Mouse (Mus musculus) embryonic facial prominence, embryonic 15.5 days (tissue): ENCODE measurements at regions not wholly inside any gene's neighbourhood (a gene's known extent, or its start where the extent isn't known, plus 50 kb on each side); places are given as distances from the start of the nearest gene placed in this dataset.

Source experiments
- ATAC-seq: fragments of 200-750 bp; cut with Nextera tagmentation; 2 replicates; pipeline ENCODE4 v1.8.0; 2017; ENCODE audit warnings: low read depth, moderate TSS enrichment; ENCODE audit not compliant: insufficient number of reproducible peaks, low FRiP score, low TSS enrichment
- H3K27ac ChIP-seq: fragments of 300-500 bp; sonication (generic); replicated peaks from 2 replicates; pipeline ENCODE4 v1.5.1; 2015; ENCODE audit warnings: mild to moderate bottlenecking, inconsistent platforms
- H3K27me3 ChIP-seq: fragments of 300-500 bp; sonication (generic); 2 replicates; pipeline ENCODE4 v1.6.1; 2015; ENCODE audit warnings: inconsistent platforms
- H3K36me3 ChIP-seq: fragments of 300-500 bp; sonication (generic); 2 replicates; pipeline ENCODE4 v1.6.1; 2015; ENCODE audit warnings: mild to moderate bottlenecking, inconsistent platforms
- H3K4me1 ChIP-seq: fragments of 300-500 bp; sonication (generic); 2 replicates; pipeline ENCODE4 v1.6.1; 2015; ENCODE audit warnings: inconsistent platforms
- H3K4me2 ChIP-seq: fragments of 300-500 bp; sonication (generic); replicated peaks from 2 replicates; pipeline ENCODE4 v1.6.1; 2015; ENCODE audit warnings: mild to moderate bottlenecking, inconsistent platforms
- H3K4me3 ChIP-seq: fragments of 300-500 bp; sonication (generic); replicated peaks from 2 replicates; pipeline ENCODE4 v1.5.1; 2015; ENCODE audit warnings: mild to moderate bottlenecking, inconsistent platforms
- H3K9ac ChIP-seq: fragments of 300-500 bp; sonication (generic); 2 replicates; pipeline ENCODE4 v1.6.1; 2015; ENCODE audit warnings: inconsistent platforms
- H3K9me3 ChIP-seq: fragments of 300-500 bp; sonication (generic); replicated peaks from 2 replicates; pipeline ENCODE4 v1.6.1; 2016; ENCODE audit warnings: inconsistent platforms
- WGBS: fragments of 180-500 bp; shearing (Covaris S2); methylation state at CpG from one replicate; pipeline ENCODE4 v1.1.7; 2015; 5-methylcytosine and 5-hydroxymethylcytosine counted together

GRCm38 (mm10) chr17:88143378-88143943 lies 78.4 kb upstream of the Fbxo11 start:
- 57% methylated on average over 3 of the region's 3 CpGs for WGBS
- H3K9ac ChIP-seq: no peak overlapping the region
- H3K27ac ChIP-seq: 0 out of 2 replicates have a peak overlapping the region, but pooled peaks have one; percentile 18
- no peaks in the 10 kb centered on the region for H3K36me3 ChIP-seq
- H3K4me3 ChIP-seq: no peak overlapping the region
- H3K4me2 ChIP-seq: no peak overlapping the region
- no peaks in the 10 kb centered on the region for H3K27me3 ChIP-seq
- peaks cover 16% of the 10 kb centered on the region for H3K4me1 ChIP-seq
- ATAC-seq: no peak
- H3K9me3 ChIP-seq: no peaks in the 10 kb centered on the region

GRCm38 (mm10) chr17:88158550-88158949 lies 93.5 kb upstream of the Fbxo11 start:
- no peak overlapping the region for H3K4me2 ChIP-seq
- no peak for ATAC-seq
- no peaks in the 10 kb centered on the region for H3K9me3 ChIP-seq
- H3K9ac ChIP-seq: no peak overlapping the region
- no peak overlapping the region for H3K27ac ChIP-seq
- no peaks in the 10 kb centered on the region for H3K36me3 ChIP-seq
- peaks cover 8% of the 10 kb centered on the region; the same call in 1 of the 2 replicates for H3K4me1 ChIP-seq
- H3K27me3 ChIP-seq: no peaks in the 10 kb centered on the region; the same call in 1 of the 2 replicates
- WGBS: 25% methylated on average over 6 of the region's 6 CpGs
- H3K4me3 ChIP-seq: no peak overlapping the region

- Histone ChIP-seq H3K4me2 (peak overlapping the region; percentile 5; the same call in 1 of the 2 replicates), H3K36me3 (no peaks in the 10 kb centered on the region), H3K27ac (no peak overlapping the region), H3K9me3 (no peaks in the 10 kb centered on the region), H3K9ac (no peak overlapping the region), H3K4me1 (peaks cover 8% of the 10 kb centered on the region; the same call in 1 of the 2 replicates), H3K27me3 (no peaks in the 10 kb centered on the region; the same call in 1 of the 2 replicates), H3K4me3 (no peak overlapping the region)
- 13% methylated on average over 11 of the region's 11 CpGs for WGBS
- no peak for ATAC-seq
Observed at GRCm38 (mm10) chr17:88159212-88159668, 94.1 kb upstream of the Fbxo11 start.

GRCm38 (mm10) chr17:88159851-88160676 lies 95.0 kb upstream of the Fbxo11 start:
- Histone ChIP-seq H3K36me3 (no peaks in the 10 kb centered on the region), H3K9me3 (no peaks in the 10 kb centered on the region), H3K4me1 (peaks cover 8% of the 10 kb centered on the region; the same call in 1 of the 2 replicates), H3K4me3 (no peak overlapping the region), H3K9ac (no peak overlapping the region), H3K4me2 (no peak overlapping the region), H3K27me3 (no peaks in the 10 kb centered on the region; the same call in 1 of the 2 replicates), H3K27ac (no peak overlapping the region)
- 58% methylated on average over 19 of the region's 19 CpGs for WGBS
- no peak for ATAC-seq

GRCm38 (mm10) chr17:88160677-88161001 lies 95.5 kb upstream of the Fbxo11 start:
- Histone ChIP-seq H3K4me1 (peaks cover 8% of the 10 kb centered on the region; the same call in 1 of the 2 replicates), H3K27ac (no peak overlapping the region), H3K4me3 (no peak overlapping the region), H3K36me3 (no peaks in the 10 kb centered on the region), H3K9me3 (no peaks in the 10 kb centered on the region), H3K9ac (no peak overlapping the region), H3K4me2 (no peak overlapping the region), H3K27me3 (no peaks in the 10 kb centered on the region; the same call in 1 of the 2 replicates)
- 85% methylated on average over 14 of the region's 14 CpGs for WGBS
- no peak for ATAC-seq

GRCm38 (mm10) chr17:88161766-88162165 lies 96.7 kb upstream of the Fbxo11 start:
- 92% methylated on average over 8 of the region's 8 CpGs for WGBS
- Histone ChIP-seq H3K4me3 (no peak overlapping the region), H3K9me3 (no peaks in the 10 kb centered on the region), H3K27me3 (no peaks in the 10 kb centered on the region; the same call in 1 of the 2 replicates), H3K9ac (no peak overlapping the region), H3K4me2 (no peak overlapping the region), H3K4me1 (peaks cover 8% of the 10 kb centered on the region; the same call in 1 of the 2 replicates), H3K27ac (no peak overlapping the region), H3K36me3 (no peaks in the 10 kb centered on the region)
- no peak for ATAC-seq

GRCm38 (mm10) chr17:88164805-88165204 lies 99.7 kb upstream of the Fbxo11 start:
- no peak for ATAC-seq
- no peaks in the 10 kb centered on the region; the same call in 1 of the 2 replicates for H3K27me3 ChIP-seq
- H3K4me3 ChIP-seq: no peak overlapping the region
- no peak overlapping the region for H3K9ac ChIP-seq
- 78% methylated on average over 4 of the region's 4 CpGs for WGBS
- no peak overlapping the region for H3K27ac ChIP-seq
- no peaks in the 10 kb centered on the region for H3K9me3 ChIP-seq
- no peak overlapping the region for H3K4me2 ChIP-seq
- no peaks in the 10 kb centered on the region for H3K36me3 ChIP-seq
- H3K4me1 ChIP-seq: peaks cover under 1% of the 10 kb centered on the region; the same call in 1 of the 2 replicates

- no peaks in the 10 kb centered on the region for H3K9me3 ChIP-seq
- H3K27ac ChIP-seq: no peak overlapping the region
- WGBS: 79% methylated on average over 6 of the region's 6 CpGs
- H3K4me3 ChIP-seq: no peak overlapping the region
- no peaks in the 10 kb centered on the region for H3K27me3 ChIP-seq
- H3K4me1 ChIP-seq: no peaks in the 10 kb centered on the region
- H3K4me2 ChIP-seq: no peak overlapping the region
- H3K9ac ChIP-seq: no peak overlapping the region
- ATAC-seq: no peak
- H3K36me3 ChIP-seq: no peaks in the 10 kb centered on the region
Observed at GRCm38 (mm10) chr17:88165811-88166210, 100.7 kb upstream of the Fbxo11 start.

GRCm38 (mm10) chr17:88168262-88169096 lies 103.4 kb upstream of the Fbxo11 start:
- H3K36me3 ChIP-seq: no peaks in the 10 kb centered on the region
- WGBS: 66% methylated on average over 8 of the region's 8 CpGs
- H3K27me3 ChIP-seq: no peaks in the 10 kb centered on the region
- no peak for ATAC-seq
- H3K4me3 ChIP-seq: no peak overlapping the region
- H3K27ac ChIP-seq: no peak overlapping the region
- no peak overlapping the region for H3K9ac ChIP-seq
- H3K4me2 ChIP-seq: no peak overlapping the region
- H3K4me1 ChIP-seq: no peaks in the 10 kb centered on the region
- no peaks in the 10 kb centered on the region for H3K9me3 ChIP-seq

- no peak overlapping the region for H3K4me2 ChIP-seq
- H3K9ac ChIP-seq: no peak overlapping the region
- no peaks in the 10 kb centered on the region for H3K27me3 ChIP-seq
- no peak for ATAC-seq
- no peaks in the 10 kb centered on the region for H3K36me3 ChIP-seq
- H3K27ac ChIP-seq: no peak overlapping the region
- H3K4me3 ChIP-seq: no peak overlapping the region
- WGBS: 75% methylated on average over 3 of the region's 3 CpGs
- no peaks in the 10 kb centered on the region for H3K4me1 ChIP-seq
- H3K9me3 ChIP-seq: no peaks in the 10 kb centered on the region
Observed at GRCm38 (mm10) chr17:88171606-88172005, 106.5 kb upstream of the Fbxo11 start.
